Mouse (Mus musculus) ES-Bruce4 (cell line): ENCODE results near the gene Psd4.

Source experiments
- CTCF ChIP-seq: IDR thresholded peaks from one replicate; pipeline ENCODE4 v1.8.1; 2011; ENCODE audit warnings: low read depth, low read length
- EP300 ChIP-seq: IDR thresholded peaks from 2 replicates; pipeline ENCODE4 v1.6.1; 2011; ENCODE audit warnings: low read depth, low read length; ENCODE audit not compliant: insufficient read depth

DNA sequence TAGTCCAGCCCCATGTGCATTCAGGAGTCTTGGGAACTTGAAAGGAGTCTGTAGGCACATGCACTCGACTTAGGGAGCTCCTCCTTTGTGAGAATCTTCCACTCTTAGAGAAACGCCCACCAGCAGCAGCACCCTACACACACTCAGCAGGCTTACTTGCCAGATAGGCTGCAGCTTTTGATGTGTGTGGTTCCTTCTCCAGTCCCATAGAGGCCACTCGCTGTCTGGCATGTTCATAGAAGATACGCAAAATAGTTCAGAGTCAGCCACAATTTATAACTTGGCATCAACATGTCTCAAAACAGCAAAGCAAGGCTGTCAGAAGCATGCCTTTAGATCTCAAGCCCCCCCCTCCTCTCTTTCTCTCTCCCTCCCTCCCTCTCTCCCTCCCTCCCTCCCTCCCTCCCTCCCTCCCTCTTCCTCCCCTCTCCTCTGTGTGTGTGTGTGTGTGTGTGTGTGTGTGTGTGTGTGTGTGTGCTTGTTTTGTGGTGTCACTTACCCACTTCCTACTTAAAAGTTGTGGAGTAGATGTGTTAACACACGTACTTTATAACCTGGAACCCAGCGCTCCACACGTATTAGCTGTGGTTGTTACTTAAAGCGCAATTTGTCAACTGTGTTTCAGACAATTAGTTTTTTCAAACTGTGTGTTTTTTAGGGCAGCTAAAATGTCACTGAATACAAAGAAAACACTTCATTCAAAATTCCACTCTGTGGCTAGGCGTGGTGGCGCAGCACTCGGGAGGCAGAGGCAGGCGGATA is 985 bp upstream of the Psd4 start:
- TF ChIP-seq EP300 (no peak), CTCF (no peak)
